ENCODE assay signal across 8 mouse cellular contexts in the genomic region with DNA sequence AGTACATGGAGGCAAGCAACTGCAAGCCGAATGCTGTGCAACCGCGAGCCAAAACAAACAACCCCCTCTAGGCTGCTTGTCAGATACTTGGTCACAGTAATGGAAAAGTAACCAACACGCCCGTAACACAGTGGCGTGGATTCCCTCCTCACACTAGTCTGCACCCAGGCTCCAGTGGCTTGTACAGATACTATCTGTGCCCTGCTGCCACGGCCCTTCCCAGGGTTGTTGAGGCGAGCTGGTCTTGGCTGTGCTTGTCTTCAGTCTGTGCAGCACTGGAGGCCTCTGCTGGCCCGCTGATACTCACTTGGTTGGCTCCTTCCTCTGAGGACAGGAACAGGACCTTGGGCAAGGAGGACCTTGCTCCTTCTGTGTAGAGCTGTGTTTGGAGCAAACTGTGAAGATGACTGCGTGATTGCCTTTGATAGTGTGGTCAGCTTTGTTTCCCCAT. TPM values are rescaled to one million over a fixed set of nuclear protein-coding genes. Genes with fewer than 3 reads are reported as not detected.
DNase-seq lines count a peak whose midpoint lies in the region; ATAC-seq lines count a peak whose summit lies in the region.

No protein-coding gene starts in this region.

- peak; percentile 62 for DNase-seq in adrenal gland, adult 2 months
- DNase-seq in adrenal gland, postnatal 4 days (ENCODE audit: low spot score in 2 of 2) = no peak
- peak; percentile 18 for DNase-seq in adipocyte (ENCODE audit: low spot score)
- peak; percentile 71 to 78 for DNase-seq in heart, adult 18-20 months
- peak; percentile 49 for DNase-seq in kidney, postnatal 10 days
- no peak for DNase-seq in spleen, postnatal 36 days (ENCODE audit: low spot score in 2 of 2)
- no peak for DNase-seq in thymus, postnatal 4 days

- no peak for ATAC-seq in erythroblast, adult 5-6 weeks (replicated peaks; ENCODE audit: low FRiP score, poor library complexity, severe bottlenecking)

RNA-seq across cellular contexts. Expression of a gene that starts 52.9 kb away (rescaled TPM):
- 100 to 1,000 TPM in 1 of 2 experiments, 10 to 100 TPM in 1; 89.7 to 103 TPM for total RNA-seq in adrenal gland, adult 2 months (2021)
- polyA plus RNA-seq in adrenal gland, adult 2 months (2012; rRNA removed) = 41.5 and 46.2 TPM in 2 replicates
- total RNA-seq in adrenal gland, postnatal 4 days (2021) = 100 to 1,000 TPM; 103 to 105 TPM
- 100 to 1,000 TPM; 293 to 297 TPM for total RNA-seq in heart, adult 18-20 months (2021)
- total RNA-seq in erythroblast, adult 5-6 weeks (2015; ENCODE audit: low replicate concordance) = 3.1 and 4.4 TPM in 2 replicates
- total RNA-seq in erythroblast, adult 5-6 weeks (2017; ENCODE audit: low replicate concordance) = 3.1 and 6.9 TPM in 2 replicates

Comparison
In these comparisons a context has a peak if more than half of its experiments do, and no peak if none do; other contexts are left out.
1. DNase-seq: peak in adrenal gland, adult 2 months (single experiment), adipocyte (single experiment), heart, adult 18-20 months (2 of 2) and kidney, postnatal 10 days (single experiment); none in adrenal gland, postnatal 4 days (0 of 2), spleen, postnatal 36 days (0 of 2) and thymus, postnatal 4 days (single experiment).
2. RNA of a gene that starts 52.9 kb away (total RNA-seq): 293 to 297 TPM in heart, adult 18-20 months, 103 to 105 TPM in adrenal gland, postnatal 4 days and 89.7 to 103 TPM in adrenal gland, adult 2 months; 3.1 to 6.9 TPM in erythroblast, adult 5-6 weeks; every median in the first group is over 10 times any median in the second.